8 mouse cellular contexts compared by ENCODE assay signal in genomic region chr11:16948756-16949155, GRCm38 (mm10). TPM values are rescaled to one million over a fixed set of nuclear protein-coding genes. Genes with fewer than 3 reads are reported as not detected.
DNase-seq lines count a peak whose midpoint lies in the region; ATAC-seq and TF ChIP-seq lines count a peak whose summit lies in the region.

No protein-coding gene starts in this region.

- no peak overlapping the region for H3K4me3 ChIP-seq in embryonic facial prominence, embryonic 14.5 days (ENCODE audit: low read depth, low read length)
- no peak overlapping the region for H3K4me3 ChIP-seq in kidney, postnatal 0 days (replicated peaks; ENCODE audit: low read depth, low read length)

- TF ChIP-seq CTCF in kidney, postnatal 0 days (IDR thresholded peaks at IDR 0.05; ENCODE audit: low read depth) = peak; percentile 95

- peak; percentile 14; the same call in 1 of the 2 replicates for ATAC-seq in frontal cortex, adult (ENCODE audit: low TSS enrichment)
- no peak for ATAC-seq in embryonic facial prominence, embryonic 14.5 days (ENCODE audit: low read depth)
- no peak for ATAC-seq in kidney, postnatal 0 days (replicated peaks; ENCODE audit: low FRiP score, low read depth)

- no peak overlapping the region for H3K9ac ChIP-seq in embryonic facial prominence, embryonic 14.5 days (ENCODE audit: low read depth, low read length)
- no peak overlapping the region for H3K9ac ChIP-seq in kidney, postnatal 0 days (ENCODE audit: low read depth, low read length)

- no peaks in the 10 kb centered on the region for H3K36me3 ChIP-seq in embryonic facial prominence, embryonic 14.5 days (ENCODE audit: control insufficient read depth, insufficient read depth, low read length)
- no peaks in the 10 kb centered on the region for H3K36me3 ChIP-seq in kidney, postnatal 0 days (ENCODE audit: insufficient read depth, low read length)

- DNase-seq in frontal cortex, postnatal 14 days (ENCODE audit: low spot score in 2 of 2) = no peak
- DNase-seq in right cerebral cortex, postnatal 14 days = peak; percentile 11
- DNase-seq in right cerebral cortex, postnatal 25 days = no peak
- peak; percentile 37 for DNase-seq in embryonic facial prominence, embryonic 14.5 days (ENCODE audit: low spot score)
- DNase-seq in kidney, postnatal 0 days (ENCODE audit: low spot score) = peak; percentile 82
- peak; percentile 85 for DNase-seq in skeletal muscle tissue, adult 2 months (ENCODE audit: low read depth, low spot score)
- no peak for DNase-seq in neural tube, embryonic 10.5 days (ENCODE audit: extremely low spot score, low spot score)

- no peak overlapping the region for H3K4me2 ChIP-seq in embryonic facial prominence, embryonic 14.5 days (ENCODE audit: low read depth, low read length)
- H3K4me2 ChIP-seq in kidney, postnatal 0 days (ENCODE audit: low read length) = no peak overlapping the region

- no peak overlapping the region for H3K27ac ChIP-seq in embryonic facial prominence, embryonic 14.5 days (replicated peaks; ENCODE audit: low read depth, low read length)
- H3K27ac ChIP-seq in kidney, postnatal 0 days = no peak overlapping the region

- WGBS in embryonic facial prominence, embryonic 14.5 days = 24% methylated on average over 1 of the region's 1 CpGs
- 33% methylated on average over 1 of the region's 1 CpGs for WGBS in kidney, postnatal 0 days

- no peaks in the 10 kb centered on the region for H3K4me1 ChIP-seq in embryonic facial prominence, embryonic 14.5 days (ENCODE audit: control insufficient read depth, insufficient read depth, low read length)
- H3K4me1 ChIP-seq in kidney, postnatal 0 days (replicated peaks; ENCODE audit: insufficient read depth, low read length) = no peaks in the 10 kb centered on the region

- no peaks in the 10 kb centered on the region for H3K9me3 ChIP-seq in embryonic facial prominence, embryonic 14.5 days (ENCODE audit: control insufficient read depth, low read length)
- no peaks in the 10 kb centered on the region for H3K9me3 ChIP-seq in kidney, postnatal 0 days (replicated peaks; ENCODE audit: low read length)

- no peaks in the 10 kb centered on the region for H3K27me3 ChIP-seq in embryonic facial prominence, embryonic 14.5 days (replicated peaks; ENCODE audit: control insufficient read depth, insufficient read depth, low read length)
- H3K27me3 ChIP-seq in kidney, postnatal 0 days (ENCODE audit: insufficient read depth, low read length) = no peaks in the 10 kb centered on the region

RNA-seq across cellular contexts. Expression of gene Fbxo48, which starts 2.4 kb away (rescaled TPM):
- polyA plus RNA-seq in embryonic facial prominence, embryonic 14.5 days (2014; fragmentation: Nextera tagmentation; extraction: Ambion mirVana) = 1.4 and 1.5 TPM in 2 replicates
- 0.42 and 0.71 TPM in 2 replicates for polyA plus RNA-seq in kidney, postnatal 0 days (2015; fragmentation: Nextera tagmentation; extraction: Ambion mirVana)

Comparison
In these comparisons a context has a peak if more than half of its experiments do, and no peak if none do; other contexts are left out.
1. DNase-seq: peak in right cerebral cortex, postnatal 14 days (single experiment), embryonic facial prominence, embryonic 14.5 days (single experiment), kidney, postnatal 0 days (single experiment) and skeletal muscle tissue, adult 2 months (single experiment); none in frontal cortex, postnatal 14 days (0 of 2), right cerebral cortex, postnatal 25 days (single experiment) and neural tube, embryonic 10.5 days (single experiment).